Mouse (Mus musculus) ovary, postnatal 14 days (tissue): ENCODE measurements around the gene Shisa9.
"Not testable (repeated sequence)": the region's sequence is repeated elsewhere in the genome, so short reads cannot be mapped to it uniquely, and the experiment has no call there.

Experiments
- DNase-seq: peaks from one replicate; pipeline ENCODE4 v3.0.0; 2022; ENCODE audit warnings: low spot score

Shisa9 gene

DNA sequence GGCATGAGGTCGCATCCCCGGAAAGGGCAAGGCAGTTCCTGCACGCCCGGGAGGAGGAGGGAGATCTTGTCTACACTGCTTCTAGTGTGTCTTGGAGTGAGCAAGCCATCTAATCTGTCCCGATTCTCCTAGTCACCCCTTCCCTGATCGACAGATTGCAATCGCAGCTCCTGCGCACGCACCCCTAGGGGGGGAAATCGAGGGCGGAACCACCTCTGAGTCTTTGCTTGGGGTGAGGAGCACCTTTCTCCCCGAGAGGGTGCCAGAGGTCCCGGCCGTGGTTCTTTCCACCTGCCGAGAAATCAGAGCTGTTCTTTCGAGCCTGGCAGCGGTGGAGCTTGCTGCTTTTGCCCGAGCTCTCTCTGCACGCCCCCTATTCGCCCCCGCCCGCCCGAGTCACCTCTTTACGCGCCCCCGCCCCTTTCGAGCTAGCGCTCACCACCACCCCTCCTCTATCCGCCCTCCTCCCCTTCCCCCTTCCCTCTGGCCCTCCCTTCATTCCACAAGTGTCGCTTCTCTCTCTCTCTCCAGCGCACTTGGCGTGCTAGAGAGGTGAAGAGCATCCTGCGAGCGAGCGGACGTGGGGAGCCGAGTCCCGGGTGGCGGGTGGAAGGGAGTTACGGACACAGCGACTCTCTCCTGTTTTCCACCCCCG lies at the start of gene Shisa9:
Gene Shisa9, plus strand, starts transcription at position 498 of the 655 bp plus-strand sequence.
- no peak for DNase-seq

- peak; percentile 25 for DNase-seq
Measured at GRCm38 (mm10) chr16:11940477-11940876, 43.4 kb upstream of the Shisa9 start.

DNA sequence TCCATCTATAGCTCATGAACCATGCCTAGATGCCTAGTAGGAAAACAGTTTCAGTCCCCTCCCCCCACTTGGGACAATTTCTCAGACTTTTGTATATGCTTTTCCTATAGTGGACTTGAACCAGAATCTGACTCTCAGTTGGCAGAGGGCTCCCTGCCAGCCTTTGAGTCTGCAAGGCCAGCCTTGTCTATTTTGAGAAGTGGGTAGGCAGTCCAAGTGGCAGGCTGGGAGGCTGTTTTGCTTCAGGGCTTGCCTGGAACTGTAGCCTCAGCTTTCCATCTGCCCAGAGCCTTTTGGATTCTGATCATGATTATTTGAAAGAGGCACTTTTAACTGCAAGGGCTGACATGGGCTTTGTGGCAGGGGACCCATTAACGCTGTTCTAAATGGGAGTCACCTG lies 23.2 kb upstream of the Shisa9 start:
- no peak for DNase-seq

DNA sequence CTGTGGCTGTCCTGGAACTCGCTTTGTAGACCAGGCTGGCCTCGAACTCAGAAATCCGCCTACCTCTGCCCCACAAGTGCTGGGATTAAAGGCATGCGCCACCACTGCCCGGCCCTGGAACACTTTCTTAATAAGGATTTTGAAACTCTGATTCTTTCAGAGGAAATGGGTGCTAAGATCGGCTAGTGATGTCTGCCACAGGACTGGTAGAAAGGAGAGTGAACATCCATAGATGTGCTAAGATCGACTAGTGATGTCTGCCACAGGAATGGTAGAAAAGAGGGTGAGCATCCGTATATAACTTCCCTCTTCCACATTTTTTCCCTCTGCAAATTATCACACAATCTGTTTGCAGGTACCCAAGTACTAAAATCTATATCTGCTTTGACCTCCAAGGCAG lies 17.9 kb upstream of the Shisa9 start:
- DNase-seq: no peak

GRCm38 (mm10) chr16:11966810-11967209 lies 17.1 kb upstream of the Shisa9 start:
- DNase-seq: not testable (repeated sequence)

DNA sequence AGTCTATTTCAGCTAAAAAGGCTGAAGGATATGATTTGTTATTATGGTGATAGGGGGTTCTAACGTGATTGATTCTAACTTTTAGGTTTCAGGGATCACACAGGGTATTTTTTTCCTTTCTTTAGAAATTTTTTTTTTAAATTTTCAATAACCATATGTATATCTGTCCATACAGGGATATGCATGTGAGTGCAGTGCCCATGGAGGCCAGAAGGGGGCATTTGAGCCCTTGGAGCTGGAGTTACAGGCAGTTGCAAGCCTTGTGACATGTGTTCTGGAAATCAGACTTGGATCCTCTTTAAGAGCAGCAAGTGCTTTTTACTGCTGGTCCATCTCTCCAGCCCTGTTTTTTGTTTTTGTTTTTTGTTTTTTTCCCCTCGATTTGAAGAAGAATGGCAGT lies 16.3 kb upstream of the Shisa9 start:
- no peak for DNase-seq

DNA sequence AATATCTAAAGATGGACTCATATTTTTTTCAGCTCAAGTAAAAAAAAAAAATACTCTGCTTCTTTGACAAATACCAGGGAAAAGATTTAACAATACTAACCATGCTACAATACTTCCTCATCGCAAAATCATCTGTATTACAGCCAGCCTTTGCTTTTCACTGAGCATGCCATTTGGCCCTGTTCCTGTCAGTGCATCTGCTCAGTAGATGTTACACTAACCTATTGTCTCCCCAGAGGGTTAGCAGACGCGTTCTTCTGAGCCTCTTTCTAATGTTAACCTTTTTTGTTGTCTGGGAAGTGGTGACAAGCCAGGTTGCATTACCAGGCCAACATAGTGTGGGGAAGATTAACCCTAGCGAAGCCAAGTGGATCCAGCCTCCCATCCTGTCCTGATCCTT lies 10.2 kb upstream of the Shisa9 start:
- no peak for DNase-seq

DNA sequence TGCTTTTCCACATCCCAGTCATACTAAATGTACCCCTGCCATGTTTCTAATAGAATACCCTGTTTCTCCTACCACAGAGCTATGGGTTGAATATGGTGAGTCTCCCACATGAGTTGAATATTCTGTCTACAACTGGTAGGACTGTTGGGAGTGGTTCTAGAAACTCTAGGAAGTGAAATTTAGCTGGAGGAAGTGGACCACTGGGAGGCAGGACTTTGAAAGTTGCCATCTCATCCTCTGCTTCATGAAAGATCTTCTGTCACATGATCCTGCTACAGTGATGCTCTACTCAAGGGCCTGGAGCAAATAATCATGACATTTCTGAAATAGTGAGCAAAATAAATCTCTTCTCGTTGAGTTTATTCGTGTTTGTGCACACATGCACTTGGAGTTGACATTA lies 7.2 kb upstream of the Shisa9 start:
- DNase-seq: no peak

- DNase-seq: peak; percentile 31
Measured at GRCm38 (mm10) chr16:11980764-11981163, 3.1 kb upstream of the Shisa9 start.

- DNase-seq: peak; percentile 5
Measured at GRCm38 (mm10) chr16:11983106-11983615, 752 bp upstream of the Shisa9 start.

DNA sequence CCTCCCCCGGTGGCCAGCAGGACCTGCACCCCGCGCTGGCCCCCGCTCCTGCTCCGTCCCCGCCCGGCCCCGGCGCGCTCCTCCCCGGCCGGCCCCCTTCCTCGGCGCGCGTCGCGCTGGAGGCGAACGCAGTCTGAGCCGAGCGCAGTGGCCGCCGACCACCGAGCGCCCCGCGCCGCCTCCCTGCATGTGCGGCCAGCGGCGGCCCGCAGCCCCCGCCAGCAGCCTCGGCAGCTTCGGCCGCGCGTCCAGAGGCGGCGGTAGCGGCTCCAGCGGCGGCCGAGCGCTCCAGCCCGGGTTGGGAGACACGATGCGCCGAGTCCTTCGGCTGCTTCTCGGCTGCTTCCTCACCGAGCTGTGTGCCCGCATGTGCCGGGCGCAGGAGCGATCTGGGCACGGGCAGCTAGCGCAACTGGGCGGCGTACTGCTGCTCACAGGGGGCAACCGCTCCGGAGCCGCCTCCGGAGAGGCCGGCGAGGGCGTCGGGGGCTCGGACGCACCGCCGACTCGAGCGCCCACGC lies 418 bp downstream of the Shisa9 start:
- peak; percentile 1 for DNase-seq

GRCm38 (mm10) chr16:11987056-11987455 lies 3.1 kb downstream of the Shisa9 start:
- DNase-seq: no peak

- DNase-seq: no peak
Measured at GRCm38 (mm10) chr16:12005177-12005576, 21.3 kb downstream of the Shisa9 start.

DNA sequence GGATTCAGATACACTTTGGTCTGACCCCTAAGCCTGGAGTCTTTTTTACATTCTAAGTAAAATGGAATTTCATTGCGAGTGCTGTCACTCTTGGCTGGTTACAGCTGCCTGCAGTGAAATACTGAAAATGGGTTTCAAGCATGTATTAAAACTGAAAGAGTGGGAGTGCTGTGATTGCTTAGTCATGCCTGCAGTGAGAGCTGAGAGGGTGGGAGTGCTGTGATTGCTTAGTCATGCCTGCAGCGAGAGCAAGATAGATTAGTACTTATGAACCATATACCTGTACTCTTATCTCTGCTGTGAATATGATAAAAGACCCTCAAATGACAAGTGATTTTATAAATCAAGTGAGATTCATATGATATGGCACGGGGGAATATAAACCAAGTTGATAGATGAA lies 26.2 kb downstream of the Shisa9 start:
- DNase-seq: no peak

- no peak for DNase-seq
Measured at GRCm38 (mm10) chr16:12012747-12013146, 28.8 kb downstream of the Shisa9 start.

GRCm38 (mm10) chr16:12014523-12014922 lies 30.6 kb downstream of the Shisa9 start:
- DNase-seq: no peak

DNA sequence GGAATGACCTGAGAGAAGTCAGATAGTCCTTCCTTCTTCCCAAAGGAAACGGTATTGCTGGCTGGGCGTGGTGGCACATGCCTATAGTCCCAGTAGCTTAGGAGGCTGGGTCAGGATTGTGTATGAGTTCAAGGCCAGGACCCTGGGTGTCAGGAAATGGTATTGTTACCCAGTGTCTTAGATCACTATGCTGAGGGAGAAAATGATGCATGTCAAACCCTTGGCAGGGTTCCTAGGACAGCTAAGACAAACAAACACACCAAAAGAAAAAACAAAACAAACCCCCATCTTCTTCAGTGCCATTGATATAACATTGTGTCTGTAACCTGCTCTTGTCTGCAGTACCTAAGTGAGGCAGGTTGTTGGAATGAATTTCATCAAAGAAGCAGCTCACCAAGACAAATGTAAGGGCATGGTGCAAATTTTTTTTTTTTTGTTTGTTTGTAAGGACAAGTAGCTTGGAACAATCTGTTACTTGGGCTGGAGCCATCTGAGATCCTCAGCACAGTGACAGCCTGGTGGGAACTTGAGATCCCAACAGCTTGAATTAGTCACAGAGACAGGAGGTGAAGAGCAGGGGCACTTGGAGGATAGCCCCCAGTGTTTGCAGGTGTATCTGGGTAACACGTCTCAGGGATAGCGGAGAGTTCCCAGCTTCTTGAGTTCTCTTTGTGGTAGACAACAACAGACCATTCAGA lies 34.2 kb downstream of the Shisa9 start:
- no peak for DNase-seq

GRCm38 (mm10) chr16:12020103-12020755 lies 36.3 kb downstream of the Shisa9 start:
- no peak for DNase-seq

GRCm38 (mm10) chr16:12032441-12032840 lies 48.5 kb downstream of the Shisa9 start:
- DNase-seq: no peak

GRCm38 (mm10) chr16:12034868-12035267 lies 51.0 kb downstream of the Shisa9 start:
- no peak for DNase-seq

GRCm38 (mm10) chr16:12035626-12036025 lies 51.7 kb downstream of the Shisa9 start:
- no peak for DNase-seq

DNA sequence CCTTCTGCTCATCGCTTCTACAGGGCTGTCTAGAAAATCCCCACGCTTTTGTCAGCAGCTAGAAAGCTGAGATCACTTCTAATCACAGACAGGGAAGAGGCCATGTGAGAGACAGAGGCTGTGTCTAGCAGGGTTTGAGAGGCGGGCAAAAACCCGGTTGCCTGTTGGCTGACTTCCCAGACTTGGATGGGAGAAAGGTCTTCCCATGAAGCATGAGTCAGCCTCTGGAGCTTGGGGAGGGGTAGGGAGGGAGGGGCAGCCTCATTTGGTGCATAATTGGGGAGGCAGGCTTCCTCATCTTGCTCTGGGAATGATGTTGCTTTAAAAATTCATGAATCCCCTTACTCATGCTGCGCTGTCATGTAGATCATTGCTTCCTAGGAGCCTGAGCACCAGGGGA lies 57.0 kb downstream of the Shisa9 start:
- peak; percentile 13 for DNase-seq

- DNase-seq: no peak
Measured at GRCm38 (mm10) chr16:12052051-12052450, 68.1 kb downstream of the Shisa9 start.
